Mouse (Mus musculus) liver, adult 2 months (tissue): Measurements from ENCODE around the gene Sephs1. TPM values are rescaled to one million over a fixed set of nuclear protein-coding genes. Genes with fewer than 3 reads are reported as not detected.

Experiments used
- DNase-seq: peaks from one replicate; pipeline ENCODE4 v3.0.0-alpha.2; 2011; ENCODE audit warnings: low read depth, low spot score; ENCODE audit errors: extremely low read depth
- H3K27ac ChIP-seq: fragments of 200-500 bp; replicated peaks from 2 replicates; pipeline ENCODE4 v1.5.1; 2012; ENCODE audit warnings: low read depth, mild to moderate bottlenecking, control low read depth, inconsistent platforms, low read length; ENCODE audit not compliant: insufficient read depth
- H3K27me3 ChIP-seq: fragments of 200-500 bp; 2 replicates; pipeline ENCODE4 v1.6.1; 2012; ENCODE audit warnings: mild to moderate bottlenecking, moderate library complexity, low read length, inconsistent platforms; ENCODE audit not compliant: control insufficient read depth, insufficient read depth
- H3K36me3 ChIP-seq: fragments of 200-500 bp; 2 replicates; pipeline ENCODE4 v1.6.1; 2012; ENCODE audit warnings: low read length, inconsistent platforms; ENCODE audit not compliant: control insufficient read depth, insufficient read depth
- H3K4me1 ChIP-seq: fragments of 200-500 bp; 2 replicates; pipeline ENCODE4 v1.6.1; 2011; ENCODE audit warnings: low read length; ENCODE audit not compliant: control insufficient read depth, insufficient read depth
- H3K4me3 ChIP-seq: fragments of 200-500 bp; 2 replicates; pipeline ENCODE4 v1.5.1; 2011; ENCODE audit warnings: low read depth, mild to moderate bottlenecking, control low read depth, low read length, moderate library complexity; ENCODE audit not compliant: insufficient read depth
- H3K79me2 ChIP-seq: fragments of 200-500 bp; 2 replicates; pipeline ENCODE4 v1.6.1; 2012; ENCODE audit warnings: inconsistent platforms, mild to moderate bottlenecking, low read length, moderate library complexity; ENCODE audit not compliant: control insufficient read depth, insufficient read depth
- H3K9ac ChIP-seq: fragments of 200-500 bp; 2 replicates; pipeline ENCODE4 v1.6.1; 2012; ENCODE audit warnings: low read depth, mild to moderate bottlenecking, control low read depth, inconsistent platforms, low read length
- CTCF ChIP-seq: fragments of 200-500 bp; IDR thresholded peaks from 2 replicates; pipeline ENCODE4 v1.5.1; 2011; ENCODE audit warnings: low read depth, low read length, control low read depth
- POLR2A ChIP-seq: fragments of 200-500 bp; IDR thresholded peaks from 2 replicates; pipeline ENCODE4 v1.6.1; 2011; ENCODE audit warnings: low read length, control low read depth; ENCODE audit not compliant: insufficient read depth; ENCODE audit errors: extremely low read depth
- WGBS: fragments of 180-500 bp; shearing (Covaris S2); methylation state at CpG from one replicate; pipeline ENCODE4 v1.1.7; 2018; 5-methylcytosine and 5-hydroxymethylcytosine counted together
- polyA plus RNA-seq: library from polyadenylated mRNA; depleted of rRNA; stranded (reverse); fragments of >200 nt; gene quantifications from 2 replicates; pipeline ENCODE4 v1.2.3, GENCODE M21; 2012
- total RNA-seq: library from RNA; depleted of rRNA; stranded (reverse); fragments of >200 nt; gene quantifications from 2 replicates; pipeline ENCODE4 v1.2.3, GENCODE M21; 2014

Gene Sephs1
- total and polyA plus RNA-seq, 2 experiments, result 13.8 to 16.2 TPM

GRCm38 (mm10) chr2:4918860-4919739 is 37.7 kb downstream of the Sephs1 start, which contains the start of gene Phyh:
Gene Phyh, plus strand, starts transcription at chr2:4919019.
- Histone ChIP-seq H3K4me3 (peak within 1 kb of the TSS; percentile 76), H3K9ac (peak within 1 kb of the TSS; percentile 86), H3K4me1 (peaks cover 13% of the 10 kb centered on the region), H3K79me2 (peaks cover 6% of the 10 kb centered on the region; the same call in 1 of the 2 replicates), H3K27me3 (no peaks in the 10 kb centered on the region), H3K27ac (peak within 1 kb of the TSS; percentile 94), H3K36me3 (peaks cover 8% of the 10 kb centered on the region; the same call in 1 of the 2 replicates)
- peak; percentile 92 for DNase-seq
- WGBS, result 3% methylated on average over 35 of the region's 35 CpGs
- peak; percentile 97 for TF ChIP-seq POLR2A
- peak; percentile 40; the same call in 1 of the 2 replicates for TF ChIP-seq CTCF

- no peaks in the 10 kb centered on the region for H3K27me3 ChIP-seq
- H3K9ac ChIP-seq, result peak overlapping the region; percentile 86
- H3K27ac ChIP-seq, result peak overlapping the region; percentile 94
- peak overlapping the region; percentile 46 for H3K4me3 ChIP-seq
- peaks cover 21% of the 10 kb centered on the region for H3K36me3 ChIP-seq
- WGBS, result 27% methylated on average over 5 of the region's 5 CpGs
- peaks cover 6% of the 10 kb centered on the region; the same call in 1 of the 2 replicates for H3K79me2 ChIP-seq
- DNase-seq, result peak; percentile 63
- H3K4me1 ChIP-seq, result peaks cover 14% of the 10 kb centered on the region
- TF ChIP-seq POLR2A, result 0 out of 2 replicates have a peak, but pooled peaks have one; percentile 13
- no peak for TF ChIP-seq CTCF
These were observed 39.7 kb downstream of the Sephs1 start for GRCm38 (mm10) chr2:4921019-4921418.

DNA sequence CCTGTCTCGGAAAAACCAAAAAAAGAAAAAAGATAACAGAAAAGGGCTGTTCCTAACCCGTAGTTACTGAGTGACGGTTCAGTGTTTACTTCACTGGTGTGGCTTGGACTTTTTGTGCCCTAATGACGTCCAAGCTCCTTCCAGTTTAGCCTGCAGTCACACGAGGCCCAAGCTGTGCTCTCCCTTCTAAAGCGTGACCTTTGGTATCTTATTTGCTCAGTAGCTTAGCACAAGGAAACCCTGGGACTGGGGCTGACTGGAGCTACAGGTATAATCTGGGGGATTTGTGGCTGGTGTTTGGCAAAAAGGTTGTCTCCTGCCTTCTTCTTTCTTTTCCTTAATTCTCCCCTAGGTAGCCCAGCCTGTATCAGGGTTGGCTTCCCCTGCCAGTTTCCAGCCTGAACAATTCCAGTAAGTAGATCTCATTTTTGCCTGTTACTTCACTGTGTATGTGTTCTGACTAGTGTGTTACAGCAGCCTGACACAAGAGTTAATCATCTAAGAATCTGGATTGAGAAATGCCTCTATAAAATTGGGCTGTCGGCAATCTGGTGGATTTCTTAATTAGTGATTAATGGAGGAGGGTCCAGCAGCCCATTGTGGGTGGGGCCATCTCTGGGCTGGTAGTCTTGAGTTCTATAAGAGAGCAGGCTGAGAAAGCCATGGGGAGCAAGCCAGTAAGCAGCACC is 41.3 kb downstream of the Sephs1 start:
- Histone ChIP-seq H3K27me3 (no peaks in the 10 kb centered on the region), H3K27ac (peak overlapping the region; percentile 94), H3K36me3 (peaks cover 35% of the 10 kb centered on the region), H3K9ac (peak overlapping the region; percentile 61), H3K4me1 (peaks cover 15% of the 10 kb centered on the region), H3K4me3 (peak overlapping the region; percentile 14; the same call in 1 of the 2 replicates), H3K79me2 (peaks cover 6% of the 10 kb centered on the region; the same call in 1 of the 2 replicates)
- no peak for TF ChIP-seq POLR2A
- no peak for TF ChIP-seq CTCF
- DNase-seq, result peak; percentile 98
- WGBS, result 13% methylated on average over 7 of the region's 7 CpGs

DNA sequence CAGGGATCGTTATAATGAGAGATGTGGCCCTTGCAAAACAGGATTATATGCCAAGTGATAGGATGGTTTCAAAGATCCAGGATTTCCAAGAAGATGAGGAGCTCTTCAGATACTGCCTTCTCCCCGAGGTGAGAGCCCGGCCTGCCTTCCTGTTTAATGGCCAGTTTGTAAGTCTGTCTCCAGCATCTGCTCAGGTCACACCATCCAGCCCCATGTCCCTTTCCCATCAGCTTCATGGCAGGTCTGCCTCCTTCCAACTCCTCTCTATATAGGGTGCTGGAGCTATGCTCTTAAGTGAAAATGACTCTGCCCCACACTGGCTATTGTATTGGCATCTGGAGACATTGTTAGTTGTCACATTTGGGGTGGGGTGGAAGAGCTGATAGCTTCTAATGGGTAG is 46.0 kb downstream of the Sephs1 start:
- peaks cover 79% of the 10 kb centered on the region for H3K36me3 ChIP-seq
- H3K4me3 ChIP-seq, result no peak overlapping the region
- peaks cover 3% of the 10 kb centered on the region; the same call in 1 of the 2 replicates for H3K79me2 ChIP-seq
- H3K9ac ChIP-seq, result no peak overlapping the region
- no peak for DNase-seq
- peaks cover 22% of the 10 kb centered on the region for H3K4me1 ChIP-seq
- no peaks in the 10 kb centered on the region for H3K27me3 ChIP-seq
- H3K27ac ChIP-seq, result no peak overlapping the region
- WGBS, result 80% methylated on average over 3 of the region's 3 CpGs
- no peak for TF ChIP-seq POLR2A
- no peak for TF ChIP-seq CTCF

- Histone ChIP-seq H3K4me3 (no peak overlapping the region), H3K36me3 (peaks cover 80% of the 10 kb centered on the region), H3K27me3 (no peaks in the 10 kb centered on the region), H3K27ac (no peak overlapping the region), H3K4me1 (peaks cover 19% of the 10 kb centered on the region), H3K9ac (no peak overlapping the region), H3K79me2 (no peaks in the 10 kb centered on the region)
- DNase-seq, result no peak
- 62% methylated on average over 2 of the region's 2 CpGs for WGBS
- TF ChIP-seq CTCF (no peak), POLR2A (no peak)
These were observed 47.9 kb downstream of the Sephs1 start for GRCm38 (mm10) chr2:4929230-4929629.
